Mouse (Mus musculus): ENCODE measurements around the gene Olfr509. TPM values are rescaled to one million over a fixed set of nuclear protein-coding genes. Genes with fewer than 3 reads are reported as not detected.
A peak's percentile ranks its signal among the peaks of the same experiment; 100 is the strongest.
"Not testable (repeated sequence)": the region's sequence is repeated elsewhere in the genome, so short reads cannot be mapped to it uniquely, and the experiment has no call there.

Olfr509 gene
- total RNA-seq, 1 experiment, result not detected

DNA sequence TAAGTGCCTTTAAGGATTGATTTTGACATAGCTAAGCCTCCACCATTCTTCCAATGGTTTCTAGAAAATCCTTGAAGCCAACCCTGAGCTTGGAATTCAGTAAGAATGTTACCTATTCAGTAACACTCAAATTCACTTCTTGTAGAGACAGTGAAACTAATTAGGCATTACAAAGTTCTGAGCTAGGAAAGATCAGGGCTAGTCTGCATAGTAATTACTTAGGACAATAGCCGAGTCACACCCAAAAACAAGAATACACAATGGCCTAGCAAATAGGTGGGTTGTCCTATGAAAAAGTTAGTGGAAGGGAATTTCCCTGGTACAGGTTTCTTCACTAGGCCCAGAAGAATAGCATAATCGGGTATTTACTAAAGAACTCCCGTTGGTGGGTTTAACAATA, 10.7 kb upstream of the Olfr509 start:
- TF ChIP-seq HCFC1 (IDR thresholded peaks at IDR 0.05; ENCODE audit: borderline replicate concordance, insufficient read depth, low read length) (no peak), CHD2 (IDR thresholded peaks at IDR 0.05; ENCODE audit: low read depth, low read length) (0 out of 2 replicates have a peak, but pooled peaks have one; percentile 33)
- no peaks in the 10 kb centered on the region for H3K9me3 ChIP-seq (ENCODE audit: control insufficient read depth, insufficient read depth, low read depth, low read length)
- in situ Hi-C loops (cut with MboI; ENCODE audit: low sequenced_read_pairs in 2 of 2, unreplicated experiment in 2 of 2), result no loop called here
- H3K27ac ChIP-seq (ENCODE audit: insufficient read depth, low read depth, low read length, poor library complexity, severe bottlenecking), result no peak overlapping the region
- H3K4me3 ChIP-seq (ENCODE audit: insufficient read depth in 1 of 2, low read depth in 1 of 2, low read length in 2 of 2, poor library complexity in 1 of 2, severe bottlenecking in 1 of 2), result no peak overlapping the region
- H3K36me3 ChIP-seq (ENCODE audit: control insufficient read depth, insufficient read depth, low read length, poor library complexity, severe bottlenecking), result no peaks in the 10 kb centered on the region
- peak; percentile 33 for DNase-seq (ENCODE audit: low read depth, low spot score)
- H3K9ac ChIP-seq (ENCODE audit: insufficient read depth, low read depth, low read length, poor library complexity, severe bottlenecking), result no peak overlapping the region
- peaks cover 0 to 1% of the 10 kb centered on the region in 2 experiments; a peak in 1 of 4 replicates for H3K4me1 ChIP-seq (ENCODE audit: control insufficient read depth in 2 of 2, insufficient read depth in 2 of 2, low read length in 2 of 2, poor library complexity in 1 of 2)

DNA sequence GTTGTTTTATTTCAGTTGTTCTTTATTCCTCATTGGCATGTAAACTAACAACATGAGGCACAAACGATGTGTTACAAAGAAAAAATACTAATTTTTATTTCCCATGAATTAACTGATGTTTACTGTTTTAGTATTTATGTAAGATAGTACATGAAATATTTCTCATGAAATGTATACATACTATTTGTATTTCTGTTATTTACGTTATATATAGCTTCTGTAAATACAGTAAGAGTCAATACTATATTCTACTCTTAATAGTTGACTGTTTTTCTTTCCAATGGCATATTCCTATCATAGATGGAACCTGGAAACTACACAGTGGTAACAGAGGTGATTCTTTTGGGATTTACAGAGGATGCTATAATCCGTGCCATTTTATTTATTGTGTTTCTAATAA, 22.0 kb downstream of the Olfr509 start, which contains the start of gene Olfr508:
TSS of gene Olfr508 (plus strand) at position 301 of the 400 bp plus-strand sequence.
- in situ Hi-C loops (cut with MboI; ENCODE audit: low sequenced_read_pairs in 2 of 2, unreplicated experiment in 2 of 2), result no loop called here
- H3K9ac ChIP-seq (ENCODE audit: insufficient read depth, low read depth, low read length, poor library complexity, severe bottlenecking), result no peak within 1 kb of the TSS
- no peaks in the 10 kb centered on the region for H3K9me3 ChIP-seq (ENCODE audit: control insufficient read depth, insufficient read depth, low read depth, low read length)
- no peak within 1 kb of the TSS for H3K4me3 ChIP-seq (ENCODE audit: insufficient read depth in 1 of 2, low read depth in 1 of 2, low read length in 2 of 2, poor library complexity in 1 of 2, severe bottlenecking in 1 of 2)
- no peak within 1 kb of the TSS for H3K27ac ChIP-seq (ENCODE audit: insufficient read depth, low read depth, low read length, poor library complexity, severe bottlenecking)
- no peaks in the 10 kb centered on the region for H3K36me3 ChIP-seq (ENCODE audit: control insufficient read depth, insufficient read depth, low read length, poor library complexity, severe bottlenecking)
- no peak for TF ChIP-seq MAFK (IDR thresholded peaks at IDR 0.05; ENCODE audit: insufficient read depth, low read depth, low read length)
- no peak for TF ChIP-seq CHD2 (IDR thresholded peaks at IDR 0.05; ENCODE audit: low read depth, low read length)
- TF ChIP-seq HCFC1 (IDR thresholded peaks at IDR 0.05; ENCODE audit: borderline replicate concordance, insufficient read depth, low read length), result no peak
- no peak for TF ChIP-seq ZC3H11A (IDR thresholded peaks at IDR 0.05; ENCODE audit: borderline replicate concordance, low read depth, low read length)
- TF ChIP-seq ZNF384 (IDR thresholded peaks at IDR 0.05; ENCODE audit: low read depth, low read length), result no peak
- no peaks in the 10 kb centered on the region for H3K4me1 ChIP-seq (ENCODE audit: control insufficient read depth in 2 of 2, insufficient read depth in 2 of 2, low read length in 2 of 2, poor library complexity in 1 of 2)
- no peak for DNase-seq (ENCODE audit: low read depth, low spot score)

DNA sequence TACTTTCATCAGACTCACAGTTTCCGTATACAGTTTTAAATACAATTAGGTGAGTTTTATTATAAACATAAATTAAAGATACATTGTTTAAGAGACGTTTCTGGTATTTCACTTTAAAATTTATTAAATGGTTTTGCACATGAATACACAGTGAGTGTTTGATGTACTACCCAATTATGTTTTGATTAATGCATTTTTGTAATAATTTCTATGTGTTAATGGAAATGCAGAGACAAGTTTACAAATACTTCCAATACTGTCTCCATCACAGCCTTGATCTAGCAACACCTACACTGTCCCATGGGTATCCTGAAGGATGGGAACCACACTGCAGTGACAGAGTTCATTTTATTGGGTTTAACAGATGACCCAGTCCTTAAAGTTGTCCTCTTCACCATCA, 30.2 kb downstream of the Olfr509 start, which contains the start of gene Olfr507:
TSS of gene Olfr507 (plus strand) at position 301 of the 400 bp plus-strand sequence.
- TF ChIP-seq MAFK (IDR thresholded peaks at IDR 0.05; ENCODE audit: insufficient read depth, low read depth, low read length), result no peak
- TF ChIP-seq ZNF384 (IDR thresholded peaks at IDR 0.05; ENCODE audit: low read depth, low read length), result no peak
- TF ChIP-seq ZC3H11A (IDR thresholded peaks at IDR 0.05; ENCODE audit: borderline replicate concordance, low read depth, low read length), result no peak
- no peak for TF ChIP-seq CHD2 (IDR thresholded peaks at IDR 0.05; ENCODE audit: low read depth, low read length)
- no peak for TF ChIP-seq HCFC1 (IDR thresholded peaks at IDR 0.05; ENCODE audit: borderline replicate concordance, insufficient read depth, low read length)
- in situ Hi-C loops (cut with MboI; ENCODE audit: low sequenced_read_pairs in 2 of 2, unreplicated experiment in 2 of 2), result no loop called here
- no peak within 1 kb of the TSS for H3K9ac ChIP-seq (ENCODE audit: insufficient read depth, low read depth, low read length, poor library complexity, severe bottlenecking)

DNA sequence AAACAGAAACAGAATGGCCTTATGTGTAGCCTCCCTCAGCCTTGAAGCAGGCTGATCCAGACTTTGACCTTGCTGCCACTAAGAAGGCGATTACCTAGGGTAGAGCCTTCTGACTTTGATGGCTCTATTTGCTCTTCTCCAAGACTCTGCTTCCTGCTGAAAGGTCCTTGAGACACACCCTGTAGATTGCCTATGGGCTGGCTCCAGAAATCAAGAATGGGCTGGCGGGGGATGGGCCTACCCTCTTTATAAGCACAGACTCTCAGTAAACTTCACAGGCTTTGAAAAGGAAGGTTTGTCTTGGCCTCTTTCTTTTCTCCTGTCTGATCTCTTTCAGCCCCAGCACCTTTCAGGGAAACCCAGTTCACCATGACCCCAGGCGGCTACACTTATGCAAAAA, 34.9 kb downstream of the Olfr509 start:
- H3K9ac ChIP-seq (ENCODE audit: insufficient read depth, low read depth, low read length, poor library complexity, severe bottlenecking); H3K36me3 ChIP-seq (ENCODE audit: control insufficient read depth, insufficient read depth, low read length, poor library complexity, severe bottlenecking); H3K4me1 ChIP-seq (ENCODE audit: control insufficient read depth in 2 of 2, insufficient read depth in 2 of 2, low read length in 2 of 2, poor library complexity in 1 of 2); H3K27ac ChIP-seq (ENCODE audit: insufficient read depth, low read depth, low read length, poor library complexity, severe bottlenecking); DNase-seq (ENCODE audit: low read depth, low spot score); in situ Hi-C loops (cut with MboI; ENCODE audit: low sequenced_read_pairs in 2 of 2, unreplicated experiment in 2 of 2); H3K4me3 ChIP-seq (ENCODE audit: insufficient read depth in 1 of 2, low read depth in 1 of 2, low read length in 2 of 2, poor library complexity in 1 of 2, severe bottlenecking in 1 of 2); H3K9me3 ChIP-seq (ENCODE audit: control insufficient read depth, insufficient read depth, low read depth, low read length): not testable (repeated sequence)
- peak; percentile 88; the same call in 1 of the 2 replicates for TF ChIP-seq ZNF384 (IDR thresholded peaks at IDR 0.05; ENCODE audit: low read depth, low read length)

More for the DNA sequence above, 30.2 kb downstream of the Olfr509 start, which contains the start of gene Olfr507:
- Histone ChIP-seq H3K9me3 (ENCODE audit: control insufficient read depth, insufficient read depth, low read depth, low read length) (no peaks in the 10 kb centered on the region), H3K27ac (ENCODE audit: insufficient read depth, low read depth, low read length, poor library complexity, severe bottlenecking) (no peak within 1 kb of the TSS), H3K4me3 (ENCODE audit: insufficient read depth in 1 of 2, low read depth in 1 of 2, low read length in 2 of 2, poor library complexity in 1 of 2, severe bottlenecking in 1 of 2) (no peak within 1 kb of the TSS), H3K36me3 (ENCODE audit: control insufficient read depth, insufficient read depth, low read length, poor library complexity, severe bottlenecking) (no peaks in the 10 kb centered on the region), H3K4me1 (ENCODE audit: control insufficient read depth in 2 of 2, insufficient read depth in 2 of 2, low read length in 2 of 2, poor library complexity in 1 of 2) (no peaks in the 10 kb centered on the region)
- no peak for DNase-seq (ENCODE audit: low read depth, low spot score)

DNA sequence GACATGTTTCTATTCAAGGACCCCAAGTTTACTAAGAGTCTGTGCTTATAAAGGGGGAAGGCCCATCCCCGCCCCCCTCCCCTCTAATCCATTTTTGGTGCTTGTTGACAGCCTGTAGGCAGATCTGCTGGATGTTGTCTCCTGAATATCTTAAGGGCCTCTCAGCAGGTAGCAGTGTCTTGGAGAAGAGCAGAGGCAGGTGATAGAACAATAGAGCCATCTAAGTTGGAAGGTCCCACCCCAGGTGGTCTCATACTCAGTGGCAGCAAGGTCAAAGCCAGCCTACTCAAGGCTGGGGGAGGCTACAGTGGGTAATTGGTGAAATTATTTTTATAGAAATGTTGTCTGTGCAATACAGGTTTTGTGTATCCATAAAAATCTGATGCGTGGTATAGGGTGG, 37.6 kb downstream of the Olfr509 start:
- Histone ChIP-seq H3K9ac (ENCODE audit: insufficient read depth, low read depth, low read length, poor library complexity, severe bottlenecking) (no peak overlapping the region), H3K9me3 (ENCODE audit: control insufficient read depth, insufficient read depth, low read depth, low read length) (no peaks in the 10 kb centered on the region), H3K4me3 (ENCODE audit: insufficient read depth in 1 of 2, low read depth in 1 of 2, low read length in 2 of 2, poor library complexity in 1 of 2, severe bottlenecking in 1 of 2) (no peak overlapping the region), H3K4me1 (ENCODE audit: control insufficient read depth in 2 of 2, insufficient read depth in 2 of 2, low read length in 2 of 2, poor library complexity in 1 of 2) (no peaks in the 10 kb centered on the region), H3K36me3 (ENCODE audit: control insufficient read depth, insufficient read depth, low read length, poor library complexity, severe bottlenecking) (no peaks in the 10 kb centered on the region), H3K27ac (ENCODE audit: insufficient read depth, low read depth, low read length, poor library complexity, severe bottlenecking) (peak overlapping the region; percentile 58; the same call in 1 of the 2 replicates)
- TF ChIP-seq ZC3H11A (IDR thresholded peaks at IDR 0.05; ENCODE audit: borderline replicate concordance, low read depth, low read length), result no peak
- TF ChIP-seq CHD2 (IDR thresholded peaks at IDR 0.05; ENCODE audit: low read depth, low read length), result no peak
- TF ChIP-seq HCFC1 (IDR thresholded peaks at IDR 0.05; ENCODE audit: borderline replicate concordance, insufficient read depth, low read length), result no peak
- no peak for TF ChIP-seq ZNF384 (IDR thresholded peaks at IDR 0.05; ENCODE audit: low read depth, low read length)
- TF ChIP-seq MAFK (IDR thresholded peaks at IDR 0.05; ENCODE audit: insufficient read depth, low read depth, low read length), result no peak
- no peak for DNase-seq (ENCODE audit: low read depth, low spot score)
- in situ Hi-C loops (cut with MboI; ENCODE audit: low sequenced_read_pairs in 2 of 2, unreplicated experiment in 2 of 2), result no loop called here

All from ES-E14 (cell line).